ENCODE assay signal across 9 mouse cellular contexts in genomic region chr5:134650926-134651325, GRCm38 (mm10). TPM values are rescaled to one million over a fixed set of nuclear protein-coding genes. Genes with fewer than 3 reads are reported as not detected.
DNase-seq lines count a peak whose midpoint lies in the region; ATAC-seq and TF ChIP-seq lines count a peak whose summit lies in the region.
"Had no signal": no experiment of that assay in that cellular context is flagged by ENCODE, and none has a peak within 500 bp of the region (broad histone marks: within the 10 kb centered on the region; RNA-seq: fewer than 3 reads in every experiment).

No protein-coding gene starts in this region.

- H3K4me1 ChIP-seq in heart, postnatal 0 days (ENCODE audit: control insufficient read depth, insufficient read depth) = peaks cover 4% of the 10 kb centered on the region; the same call in 1 of the 2 replicates
- H3K4me1 ChIP-seq in limb, embryonic 10.5 days = no peaks in the 10 kb centered on the region
- H3K4me1 ChIP-seq: embryonic facial prominence, embryonic 15.5 days had no signal

- H3K9ac ChIP-seq in heart, postnatal 0 days (replicated peaks; ENCODE audit: low read depth, low read length) = no peak overlapping the region
- H3K9ac ChIP-seq: embryonic facial prominence, embryonic 15.5 days had no signal

- no peaks in the 10 kb centered on the region for H3K27me3 ChIP-seq in heart, postnatal 0 days (ENCODE audit: control insufficient read depth, insufficient read depth, low read length)
- no peaks in the 10 kb centered on the region for H3K27me3 ChIP-seq in limb, embryonic 10.5 days (ENCODE audit: low read depth, poor library complexity, severe bottlenecking)
- H3K27me3 ChIP-seq: embryonic facial prominence, embryonic 15.5 days had no signal

- no peak overlapping the region for H3K4me2 ChIP-seq in heart, postnatal 0 days (ENCODE audit: low read depth, low read length)
- H3K4me2 ChIP-seq: embryonic facial prominence, embryonic 15.5 days had no signal

- H3K27ac ChIP-seq in heart, postnatal 0 days (ENCODE audit: low read depth) = no peak overlapping the region
- H3K27ac ChIP-seq in limb, embryonic 10.5 days = no peak overlapping the region
- H3K27ac ChIP-seq: embryonic facial prominence, embryonic 15.5 days had no signal

- 42% methylated on average over 4 of the region's 5 CpGs for WGBS in heart, postnatal 0 days
- WGBS in limb, embryonic 10.5 days = 47% methylated on average over 4 of the region's 5 CpGs

- H3K9me3 ChIP-seq in heart, postnatal 0 days (replicated peaks; ENCODE audit: control insufficient read depth, low read length) = no peaks in the 10 kb centered on the region
- no peaks in the 10 kb centered on the region for H3K9me3 ChIP-seq in limb, embryonic 10.5 days (replicated peaks)
- H3K9me3 ChIP-seq: embryonic facial prominence, embryonic 15.5 days had no signal

- DNase-seq in heart, postnatal 0 days (ENCODE audit: low spot score) = no peak
- no peak for DNase-seq in heart, adult 8-10 months (ENCODE audit: low spot score)
- DNase-seq in right cerebral cortex, postnatal 4 days = peak; percentile 66
- DNase-seq in right cerebral cortex, postnatal 25 days = no peak
- peak; percentile 56 to 80 for DNase-seq in cerebellum, postnatal 14 days
- peak; percentile 41 for DNase-seq in limb, embryonic 10.5 days (ENCODE audit: low spot score)
- DNase-seq in spleen, adult 12 weeks (ENCODE audit: low spot score) = peak; percentile 63

- ATAC-seq in heart, postnatal 0 days (ENCODE audit: insufficient read depth, low read depth) = no peak
- ATAC-seq in activated CD4-positive, CD25-positive, alpha-beta regulatory T cell, adult 4 months = no peak

- H3K36me3 ChIP-seq in heart, postnatal 0 days (replicated peaks; ENCODE audit: control insufficient read depth, insufficient read depth, low read length) = no peaks in the 10 kb centered on the region
- no peaks in the 10 kb centered on the region for H3K36me3 ChIP-seq in limb, embryonic 10.5 days
- H3K36me3 ChIP-seq: embryonic facial prominence, embryonic 15.5 days had no signal

- TF ChIP-seq CTCF in heart, postnatal 0 days (IDR thresholded peaks at IDR 0.05; ENCODE audit: low read depth) = peak; percentile 43

- H3K4me3 ChIP-seq in heart, postnatal 0 days (ENCODE audit: low read depth, low read length) = no peak overlapping the region
- H3K4me3 ChIP-seq in limb, embryonic 10.5 days = no peak overlapping the region
- H3K4me3 ChIP-seq: embryonic facial prominence, embryonic 15.5 days had no signal

- TF ChIP-seq EP300 in heart, postnatal 0 days (IDR thresholded peaks at IDR 0.05; ENCODE audit: low read depth) = no peak

RNA-seq across cellular contexts. Expression of gene Eif4h, which starts 11.6 kb away (rescaled TPM):
- total RNA-seq in heart, postnatal 0 days (2014; rRNA removed; ENCODE audit: low replicate concordance) = 430 and 516 TPM in 2 replicates
- polyA plus RNA-seq in heart, postnatal 0 days (2015; fragmentation: Nextera tagmentation; extraction: Ambion mirVana) = 230 and 241 TPM in 2 replicates
- total RNA-seq in heart, adult 8-10 months (2022) = 100 to 1,000 TPM; 124 to 141 (median 129) TPM
- 664 and 686 TPM in 2 replicates for polyA plus RNA-seq in limb, embryonic 10.5 days (2016; fragmentation: Nextera tagmentation; extraction: Ambion mirVana)
- polyA plus RNA-seq in activated CD4-positive, CD25-positive, alpha-beta regulatory T cell, adult 4 months (2017; shearing (Covaris generic)) = 100 to 1,000 TPM; 112 to 143 TPM

RNA-seq across cellular contexts. Expression of gene Lat2, which starts 36.1 kb away (rescaled TPM):
- total RNA-seq in heart, postnatal 0 days (2014; rRNA removed; ENCODE audit: low replicate concordance) = 0.97 and 10.7 TPM in 2 replicates
- polyA plus RNA-seq in heart, postnatal 0 days (2015; fragmentation: Nextera tagmentation; extraction: Ambion mirVana) = 1.9 and 2.8 TPM in 2 replicates
- 1 to 10 TPM in 3 of 4 experiments, under 1 TPM in 1; 0.44 to 2.4 (median 1.8) TPM for total RNA-seq in heart, adult 8-10 months (2022)
- 4.0 and 4.5 TPM in 2 replicates for polyA plus RNA-seq in limb, embryonic 10.5 days (2016; fragmentation: Nextera tagmentation; extraction: Ambion mirVana)
- 1 to 10 TPM; 3.8 to 5.4 TPM for polyA plus RNA-seq in activated CD4-positive, CD25-positive, alpha-beta regulatory T cell, adult 4 months (2017; shearing (Covaris generic))

RNA-seq across cellular contexts. Expression of gene Limk1, which starts 37.5 kb away (rescaled TPM):
- 6.9 and 12.1 TPM in 2 replicates for total RNA-seq in heart, postnatal 0 days (2014; rRNA removed; ENCODE audit: low replicate concordance)
- 2.4 TPM in 2 replicates for polyA plus RNA-seq in heart, postnatal 0 days (2015; fragmentation: Nextera tagmentation; extraction: Ambion mirVana)
- 1 to 10 TPM; 3.8 to 5.1 (median 4.0) TPM for total RNA-seq in heart, adult 8-10 months (2022)
- 4.4 and 5.3 TPM in 2 replicates for polyA plus RNA-seq in limb, embryonic 10.5 days (2016; fragmentation: Nextera tagmentation; extraction: Ambion mirVana)
- polyA plus RNA-seq in activated CD4-positive, CD25-positive, alpha-beta regulatory T cell, adult 4 months (2017; shearing (Covaris generic)) = 1 to 10 TPM; 3.8 to 4.2 TPM

Comparison
In these comparisons a context has a peak if more than half of its experiments do, and no peak if none do; other contexts are left out.
1. DNase-seq: peak in right cerebral cortex, postnatal 4 days (single experiment), cerebellum, postnatal 14 days (2 of 2), limb, embryonic 10.5 days (single experiment) and spleen, adult 12 weeks (single experiment); none in heart, postnatal 0 days (single experiment), heart, adult 8-10 months (single experiment) and right cerebral cortex, postnatal 25 days (single experiment).